Mouse (Mus musculus) ES-E14 (cell line): Measurements from ENCODE around the gene Il2ra. TPM values are rescaled to one million over a fixed set of nuclear protein-coding genes. Genes with fewer than 3 reads are reported as not detected.
"Not testable (repeated sequence)": the region's sequence is repeated elsewhere in the genome, so short reads cannot be mapped to it uniquely, and the experiment has no call there.

Source experiments
- DNase-seq: peaks from one replicate; pipeline ENCODE4 v3.0.0-alpha.2; 2013; ENCODE audit warnings: low read depth, low spot score
- H3K27ac ChIP-seq: 2 replicates; pipeline ENCODE4 v1.5.1; 2012; ENCODE audit warnings: low read depth, mild to moderate bottlenecking, low read length, moderate library complexity, mixed read lengths; ENCODE audit not compliant: poor library complexity, insufficient read depth, severe bottlenecking
- H3K36me3 ChIP-seq: 2 replicates; pipeline ENCODE4 v1.6.1; 2012; ENCODE audit warnings: mild to moderate bottlenecking, low read length, moderate library complexity, mixed read lengths; ENCODE audit not compliant: control insufficient read depth, poor library complexity, insufficient read depth, severe bottlenecking
- H3K4me1 ChIP-seq, 2 experiments: fragments of 150-350 bp in 1 of 2; sonication (generic) in 1 of 2; 2 replicates each; pipeline ENCODE4 v1.6.1; 2012; ENCODE audit warnings: low read length in 2 of 2, mild to moderate bottlenecking in 1 of 2, mixed read lengths in 1 of 2; ENCODE audit not compliant: control insufficient read depth in 2 of 2, insufficient read depth in 2 of 2, poor library complexity in 1 of 2
- H3K4me3 ChIP-seq, 2 experiments: fragments of 150-350 bp in 1 of 2; sonication (generic) in 1 of 2; 2 replicates each; pipeline ENCODE4 v1.5.1; 2012; ENCODE audit warnings: low read length in 2 of 2, low read depth in 1 of 2, mild to moderate bottlenecking in 1 of 2, mixed read lengths in 1 of 2; ENCODE audit not compliant: insufficient read depth in 1 of 2, poor library complexity in 1 of 2, severe bottlenecking in 1 of 2
- H3K9ac ChIP-seq: 2 replicates; pipeline ENCODE4 v1.6.1; 2012; ENCODE audit warnings: low read depth, mild to moderate bottlenecking, low read length, mixed read lengths; ENCODE audit not compliant: poor library complexity, insufficient read depth, severe bottlenecking
- H3K9me3 ChIP-seq: fragments of 150-350 bp; sonication (generic); 2 replicates; pipeline ENCODE4 v1.6.1; 2012; ENCODE audit warnings: low read depth, mild to moderate bottlenecking, low read length; ENCODE audit not compliant: control insufficient read depth, insufficient read depth
- CHD2 ChIP-seq: IDR thresholded peaks from 2 replicates; pipeline ENCODE4 v1.6.1; 2014; ENCODE audit warnings: mild to moderate bottlenecking, low read depth, low read length, inconsistent platforms
- HCFC1 ChIP-seq: IDR thresholded peaks from 2 replicates; pipeline ENCODE4 v1.6.1; 2012; ENCODE audit warnings: low read length, inconsistent platforms, borderline replicate concordance; ENCODE audit not compliant: insufficient read depth
- MAFK ChIP-seq: IDR thresholded peaks from 2 replicates; pipeline ENCODE4 v1.6.1; 2014; ENCODE audit warnings: mild to moderate bottlenecking, low read depth, low read length, inconsistent platforms; ENCODE audit not compliant: insufficient read depth
- ZC3H11A ChIP-seq: IDR thresholded peaks from 2 replicates; pipeline ENCODE4 v1.6.1; 2012; ENCODE audit warnings: low read depth, mild to moderate bottlenecking, inconsistent platforms, low read length, borderline replicate concordance
- ZNF384 ChIP-seq: IDR thresholded peaks from 2 replicates; pipeline ENCODE4 v1.6.1; 2012; ENCODE audit warnings: low read depth, low read length, inconsistent platforms
- in situ Hi-C, 2 experiments: fragments of 600-800 bp; cut with MboI; formaldehyde crosslinking; loops; one replicate each; pipeline ENCODE4 v1.15.1; 2025; ENCODE audit warnings: low sequenced_read_pairs in 2 of 2, inconsistent platforms in 1 of 2; ENCODE audit not compliant: unreplicated experiment in 2 of 2
- total RNA-seq: library from RNA; depleted of rRNA; stranded (reverse); fragments of 300-350 nt; gene quantifications from 2 replicates; pipeline ENCODE4 v1.2.3, GENCODE M21; 2012

The Il2ra gene
- total RNA-seq, 1 experiment = not detected

GRCm38 (mm10) chr2:11602506-11603489 lies 39.8 kb upstream of the Il2ra start:
- DNase-seq = peak; percentile 94
- in situ Hi-C loops = no loop called here
- H3K4me3 ChIP-seq = peak overlapping the region; percentile 97 to 98
- H3K4me1 ChIP-seq = peaks cover 0 to 9% of the 10 kb centered on the region in 2 experiments; a peak in 3 of 4 replicates
- peak overlapping the region; percentile 71 for H3K27ac ChIP-seq
- no peaks in the 10 kb centered on the region for H3K9me3 ChIP-seq
- H3K9ac ChIP-seq = peak overlapping the region; percentile 99
- H3K36me3 ChIP-seq = peaks cover 15% of the 10 kb centered on the region
- TF ChIP-seq ZNF384 = no peak
- TF ChIP-seq HCFC1 = peak; percentile 65; the same call in 1 of the 2 replicates
- no peak for TF ChIP-seq MAFK
- TF ChIP-seq CHD2 = no peak
- TF ChIP-seq ZC3H11A = peak; percentile 76

GRCm38 (mm10) chr2:11604053-11604452 lies 38.6 kb upstream of the Il2ra start, which contains the start of gene Rbm17:
Rbm17 (minus strand) TSS chr2:11604153.
- Histone ChIP-seq H3K4me3 (peak within 1 kb of the TSS; percentile 97 to 98; a peak in 3 of 4 replicates), H3K9ac (peak within 1 kb of the TSS; percentile 99), H3K36me3 (peaks cover 10% of the 10 kb centered on the region), H3K27ac (peak within 1 kb of the TSS; percentile 71), H3K9me3 (no peaks in the 10 kb centered on the region), H3K4me1 (peaks cover 0 to 9% of the 10 kb centered on the region in 2 experiments; a peak in 3 of 4 replicates)
- DNase-seq = no peak
- TF ChIP-seq HCFC1 = no peak
- no peak for TF ChIP-seq MAFK
- no peak for TF ChIP-seq ZC3H11A
- TF ChIP-seq CHD2 = no peak
- TF ChIP-seq ZNF384 = no peak
- in situ Hi-C loops = no loop called here

GRCm38 (mm10) chr2:11604911-11605310 lies 37.7 kb upstream of the Il2ra start:
- Histone ChIP-seq H3K9ac (no peak overlapping the region), H3K36me3 (peaks cover 4% of the 10 kb centered on the region), H3K9me3 (no peaks in the 10 kb centered on the region), H3K27ac (no peak overlapping the region), H3K4me1 (peaks cover 0 to 9% of the 10 kb centered on the region in 2 experiments; a peak in 3 of 4 replicates), H3K4me3 (no peak overlapping the region)
- TF ChIP-seq CHD2 (no peak), HCFC1 (no peak), MAFK (no peak), ZC3H11A (no peak), ZNF384 (no peak)
- in situ Hi-C loops = no loop called here
- DNase-seq = no peak

- H3K9ac ChIP-seq, DNase-seq, H3K27ac ChIP-seq, H3K4me1 ChIP-seq, H3K36me3 ChIP-seq, H3K4me3 ChIP-seq, in situ Hi-C loops, H3K9me3 ChIP-seq: not testable (repeated sequence)
Observed at GRCm38 (mm10) chr2:11606718-11607117, 35.9 kb upstream of the Il2ra start.
